Mouse (Mus musculus) heart, postnatal 4 days (tissue): ENCODE measurements around the gene Galp. TPM values are rescaled to one million over a fixed set of nuclear protein-coding genes. Genes with fewer than 3 reads are reported as not detected.
"Not testable (repeated sequence)": the region's sequence is repeated elsewhere in the genome, so short reads cannot be mapped to it uniquely, and the experiment has no call there.

Experiments used
- DNase-seq: peaks from one replicate; pipeline ENCODE4 v3.0.0; 2021
- total RNA-seq, 2 experiments: library from RNA; stranded (reverse); gene quantifications; 2 replicates each; pipeline ENCODE4 v1.2.3; 2021

The Galp gene
- total RNA-seq, 2 experiments from 2014 or later, result not detected

GRCm38 (mm10) chr7:6179013-6179412 lies 17.9 kb upstream of the Galp start:
- no peak for DNase-seq

- DNase-seq, result no peak
Measured at GRCm38 (mm10) chr7:6182882-6183281, 14.0 kb upstream of the Galp start.

GRCm38 (mm10) chr7:6183802-6184201 lies 13.1 kb upstream of the Galp start:
- no peak for DNase-seq

GRCm38 (mm10) chr7:6184521-6184920 lies 12.4 kb upstream of the Galp start:
- DNase-seq, result peak; percentile 55

- DNase-seq, result no peak
Measured at GRCm38 (mm10) chr7:6185391-6185790, 11.5 kb upstream of the Galp start.

- no peak for DNase-seq
Measured at GRCm38 (mm10) chr7:6186176-6186575, 10.7 kb upstream of the Galp start.

- no peak for DNase-seq
Measured at GRCm38 (mm10) chr7:6186756-6187155, 10.1 kb upstream of the Galp start.

GRCm38 (mm10) chr7:6189542-6189941 lies 7.3 kb upstream of the Galp start:
- DNase-seq, result peak; percentile 17

- DNase-seq, result peak; percentile 85
Measured at GRCm38 (mm10) chr7:6191376-6191775, 5.5 kb upstream of the Galp start.

- DNase-seq, result peak; percentile 79
Measured at GRCm38 (mm10) chr7:6194129-6194528, 2.8 kb upstream of the Galp start.

- no peak for DNase-seq
Measured at GRCm38 (mm10) chr7:6195777-6196176, 1.1 kb upstream of the Galp start.

- DNase-seq, result no peak
Measured at GRCm38 (mm10) chr7:6204200-6204599, 7.3 kb downstream of the Galp start.

- peak; percentile 14 for DNase-seq
Measured at GRCm38 (mm10) chr7:6213144-6213543, 16.3 kb downstream of the Galp start.

GRCm38 (mm10) chr7:6214691-6215090 lies 17.8 kb downstream of the Galp start:
- DNase-seq, result not testable (repeated sequence)

GRCm38 (mm10) chr7:6220147-6220546 lies 23.3 kb downstream of the Galp start:
- no peak for DNase-seq

GRCm38 (mm10) chr7:6221978-6222377 lies 25.1 kb downstream of the Galp start, which contains the start of gene Zscan5b:
Gene Zscan5b (plus strand): TSS chr7:6222278.
- DNase-seq, result no peak

- DNase-seq, result not testable (repeated sequence)
Measured at GRCm38 (mm10) chr7:6228491-6228890, 31.6 kb downstream of the Galp start.

GRCm38 (mm10) chr7:6239787-6240186 lies 42.9 kb downstream of the Galp start:
- DNase-seq, result no peak

- peak; percentile 62 for DNase-seq
Measured at GRCm38 (mm10) chr7:6240841-6241425, 44.0 kb downstream of the Galp start.

GRCm38 (mm10) chr7:6244361-6245292 lies 47.7 kb downstream of the Galp start:
- no peak for DNase-seq

GRCm38 (mm10) chr7:6252410-6252809 lies 55.5 kb downstream of the Galp start, which contains the start of gene Epp13:
Gene Epp13 (plus strand): TSS chr7:6252710.
- no peak for DNase-seq

- DNase-seq, result no peak
Measured at GRCm38 (mm10) chr7:6254451-6254850, 57.6 kb downstream of the Galp start.

- no peak for DNase-seq
Measured at GRCm38 (mm10) chr7:6257386-6257785, 60.5 kb downstream of the Galp start.
